Mouse (Mus musculus): ENCODE results near the gene 1700016K19Rik. TPM values are rescaled to one million over a fixed set of nuclear protein-coding genes. Genes with fewer than 3 reads are reported as not detected.
A peak's percentile ranks its signal among the peaks of the same experiment; 100 is the strongest.
"Not testable (repeated sequence)": the region's sequence is repeated elsewhere in the genome, so short reads cannot be mapped to it uniquely, and the experiment has no call there.

Gene 1700016K19Rik
- total RNA-seq, 2 experiments from 2014 or later, result not detected

GRCm38 (mm10) chr11:75985948-75986347 lies 13.8 kb upstream of the 1700016K19Rik start:
- DNase-seq, result no peak

- no peak for DNase-seq
Measured at GRCm38 (mm10) chr11:75990965-75991835, 8.5 kb upstream of the 1700016K19Rik start.

- DNase-seq, result no peak
Measured at GRCm38 (mm10) chr11:75991911-75992310, 7.8 kb upstream of the 1700016K19Rik start.

GRCm38 (mm10) chr11:75992481-75992880 lies 7.2 kb upstream of the 1700016K19Rik start:
- DNase-seq, result no peak

GRCm38 (mm10) chr11:75994357-75994756 lies 5.4 kb upstream of the 1700016K19Rik start:
- no peak for DNase-seq

GRCm38 (mm10) chr11:76000701-76001100 lies 989 bp downstream of the 1700016K19Rik start:
- DNase-seq, result no peak

GRCm38 (mm10) chr11:76001237-76001878 lies 1.6 kb downstream of the 1700016K19Rik start:
- no peak for DNase-seq

- not testable (repeated sequence) for DNase-seq
Measured at GRCm38 (mm10) chr11:76004276-76004675, 4.6 kb downstream of the 1700016K19Rik start.

GRCm38 (mm10) chr11:76008162-76008561 lies 8.4 kb downstream of the 1700016K19Rik start:
- DNase-seq, result no peak

GRCm38 (mm10) chr11:76009101-76009500 lies 9.4 kb downstream of the 1700016K19Rik start:
- no peak for DNase-seq

GRCm38 (mm10) chr11:76010838-76011624 lies 11.3 kb downstream of the 1700016K19Rik start:
- no peak for DNase-seq

GRCm38 (mm10) chr11:76015251-76015650 lies 15.5 kb downstream of the 1700016K19Rik start:
- DNase-seq, result no peak

- DNase-seq, result no peak
Measured at GRCm38 (mm10) chr11:76015814-76016213, 16.1 kb downstream of the 1700016K19Rik start.

GRCm38 (mm10) chr11:76019879-76020278 lies 20.2 kb downstream of the 1700016K19Rik start:
- no peak for DNase-seq

- no peak for DNase-seq
Measured at GRCm38 (mm10) chr11:76020916-76021315, 21.2 kb downstream of the 1700016K19Rik start.

GRCm38 (mm10) chr11:76025080-76025583 lies 25.4 kb downstream of the 1700016K19Rik start:
- no peak for DNase-seq

GRCm38 (mm10) chr11:76026527-76027138 lies 26.9 kb downstream of the 1700016K19Rik start:
- DNase-seq, result no peak

GRCm38 (mm10) chr11:76027139-76028071 lies 27.7 kb downstream of the 1700016K19Rik start, which contains the start of gene Rflnb:
Gene Rflnb, minus strand, starts transcription at chr11:76027782.
- peak; percentile 97 for DNase-seq

- peak; percentile 49 for DNase-seq
Measured at GRCm38 (mm10) chr11:76028072-76028465, 28.4 kb downstream of the 1700016K19Rik start.

- no peak for DNase-seq
Measured at GRCm38 (mm10) chr11:76033359-76033758, 33.6 kb downstream of the 1700016K19Rik start.

GRCm38 (mm10) chr11:76033836-76034235 lies 34.1 kb downstream of the 1700016K19Rik start:
- no peak for DNase-seq
